Mouse (Mus musculus) layer of hippocampus, adult 8-10 months (tissue): ENCODE results near the gene Usp36. TPM values are rescaled to one million over a fixed set of nuclear protein-coding genes. Genes with fewer than 3 reads are reported as not detected.

Source experiments
- DNase-seq, 2 experiments: peaks; one replicate each; pipeline ENCODE4 v3.0.0; 2022; ENCODE audit warnings: low spot score in 2 of 2
- total RNA-seq, 4 experiments: library from RNA; stranded (reverse); gene quantifications; 2 replicates each; pipeline ENCODE4 v1.2.4; 2022

Usp36 gene
- total RNA-seq, 4 experiments from 2014 or later, result 28.7 to 33.8 (median 30.8) TPM

DNA sequence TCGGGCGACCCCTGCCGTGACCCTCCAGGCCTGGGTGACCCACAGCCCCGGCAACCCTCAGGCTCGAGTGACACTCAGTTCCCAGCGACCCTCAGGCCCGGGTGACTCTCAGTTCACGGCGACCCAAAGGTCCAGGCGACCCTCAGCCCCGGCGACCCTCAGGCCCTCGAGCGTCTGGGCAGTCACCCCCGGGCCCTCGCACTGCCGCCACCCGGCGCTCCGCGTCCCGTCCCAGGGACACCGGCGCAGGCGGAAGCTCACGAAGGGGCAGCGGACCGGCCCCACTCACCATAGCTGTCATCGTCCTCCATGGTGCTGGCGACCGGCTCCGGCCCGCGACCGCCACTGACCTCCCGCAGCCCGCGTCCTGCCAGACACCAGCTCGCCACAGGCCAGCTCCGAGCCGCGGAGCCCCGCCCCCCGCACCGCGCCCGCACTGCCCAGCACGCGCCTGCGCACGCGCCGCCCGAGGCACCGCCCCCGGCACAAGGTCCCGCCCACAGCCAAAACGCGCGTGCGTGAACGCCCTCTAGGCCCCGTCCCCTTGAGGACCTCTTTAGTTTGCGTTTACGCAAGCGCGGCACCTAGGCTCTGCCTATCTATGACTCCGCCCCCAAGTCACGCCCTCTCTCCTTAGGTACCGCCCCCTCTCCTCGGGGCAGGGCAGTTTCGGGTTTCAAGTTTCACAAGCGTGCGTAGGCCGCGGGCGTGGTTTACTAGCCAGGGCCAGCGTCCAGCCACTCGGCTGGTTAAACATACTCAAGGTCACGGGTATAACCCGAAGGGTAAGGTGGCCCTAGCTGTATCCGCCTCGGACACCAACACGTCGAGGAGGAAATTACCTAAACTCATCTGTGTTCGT is 41.7 kb downstream of the Usp36 start, which contains the start of gene Cyth1:
TSS of gene Cyth1 (minus strand) at position 443 of the 862 bp plus-strand sequence.
- peak; percentile 97 to 99 for DNase-seq

DNA sequence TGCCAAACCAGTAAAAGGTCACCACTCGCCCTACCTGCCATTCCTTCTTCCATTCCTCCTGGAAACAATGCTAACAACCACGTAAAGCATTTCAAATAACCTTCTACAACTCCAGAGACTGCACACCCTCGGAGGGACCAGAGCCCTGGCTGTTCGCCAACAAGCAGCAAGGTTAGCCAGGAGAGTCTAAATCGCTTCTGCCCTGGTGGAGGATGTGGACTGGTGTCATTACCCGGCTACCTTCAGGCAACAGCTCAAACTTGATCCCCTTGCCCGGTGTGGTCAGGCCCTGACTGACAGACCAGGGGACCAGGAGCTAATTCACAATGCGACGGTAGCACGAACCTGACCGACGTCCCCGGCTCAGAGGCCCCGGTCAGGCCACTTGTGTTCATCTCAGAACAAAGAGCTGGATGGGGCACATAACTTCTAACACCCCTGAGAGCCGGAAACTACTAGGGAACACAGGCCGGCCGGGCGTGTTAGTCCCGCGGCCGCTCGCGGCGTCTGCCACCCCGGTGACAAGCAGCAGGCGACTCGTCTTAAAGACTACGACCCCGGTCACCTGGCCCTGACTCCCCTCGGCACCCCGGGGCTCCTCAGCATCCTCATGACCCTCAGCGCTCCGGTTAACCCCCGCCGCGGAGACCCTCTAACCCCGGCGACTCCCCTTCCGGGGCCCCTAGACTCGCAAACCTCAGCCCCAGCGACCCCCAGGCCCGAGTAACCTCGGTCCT is 42.5 kb downstream of the Usp36 start:
- peak in 1 of 2 experiments; percentile 48 for DNase-seq

DNA sequence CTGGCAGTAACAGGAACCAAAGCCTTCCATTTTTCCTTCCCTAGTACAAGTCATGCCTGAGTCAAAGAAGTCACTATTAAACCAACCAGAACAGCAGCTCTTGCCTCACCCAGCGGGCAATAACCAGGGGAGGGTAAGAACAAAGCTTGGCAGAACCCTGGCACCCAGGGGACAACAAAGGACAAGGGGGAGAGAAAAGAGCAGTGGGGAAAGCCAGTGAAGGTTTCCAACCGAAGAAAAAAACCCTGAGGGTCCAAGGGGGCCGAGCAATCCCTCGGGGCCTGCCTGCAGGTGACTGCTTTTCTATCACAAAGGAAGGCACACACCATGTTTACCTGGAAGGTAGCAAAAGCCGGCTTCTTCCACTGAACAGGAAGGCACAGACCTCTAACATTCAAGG is 43.3 kb downstream of the Usp36 start:
- DNase-seq, result no peak

GRCm38 (mm10) chr11:118245130-118245529 is 44.9 kb downstream of the Usp36 start:
- no peak for DNase-seq

DNA sequence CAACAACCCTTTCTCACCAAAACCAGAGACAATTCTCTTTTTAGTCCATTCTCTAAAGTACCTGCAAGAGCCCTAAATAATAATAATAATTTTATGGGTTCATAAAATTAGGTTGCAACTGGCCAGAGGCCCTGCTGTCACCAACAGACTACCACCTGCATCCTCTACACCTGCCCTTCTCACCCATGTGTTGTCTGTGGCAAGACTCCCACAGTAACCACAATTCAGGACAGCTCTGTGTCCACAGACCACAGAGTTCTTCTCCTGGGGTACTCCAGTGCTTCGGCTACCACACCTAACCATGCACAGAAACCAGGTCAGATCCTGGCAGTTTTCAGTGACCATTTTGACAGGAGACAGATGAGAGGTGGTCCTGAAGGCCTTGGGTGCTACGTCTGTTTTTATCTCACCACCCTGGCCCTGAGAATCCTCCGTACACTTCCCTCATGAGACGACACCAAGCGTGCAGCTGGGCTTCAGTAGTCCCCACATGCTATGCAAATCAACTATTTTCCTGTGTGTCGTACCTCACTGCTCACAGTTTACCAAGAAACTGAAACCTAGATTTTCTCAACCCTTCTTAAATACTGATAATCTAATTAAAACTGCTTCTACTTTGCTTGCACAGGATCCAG is 46.3 kb downstream of the Usp36 start:
- no peak for DNase-seq

DNA sequence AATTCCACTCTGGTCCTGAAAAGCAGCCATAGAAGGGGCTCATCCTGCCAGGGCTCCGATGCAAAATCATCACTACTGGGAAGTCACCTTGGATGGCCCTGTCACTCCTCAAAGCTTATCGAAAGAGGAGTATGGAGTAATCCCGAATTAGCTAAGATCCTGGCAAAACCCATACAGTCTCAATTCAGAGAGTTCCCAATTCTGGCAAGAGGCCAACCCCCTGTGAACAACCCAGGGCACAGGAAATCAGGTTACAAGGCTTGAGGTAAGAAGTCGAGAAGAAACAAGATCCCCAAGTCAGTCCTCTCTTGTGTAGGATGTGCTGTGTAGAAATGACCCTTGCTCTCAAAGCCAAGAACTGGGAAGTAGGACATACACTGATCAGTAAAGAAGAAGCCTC is 47.5 kb downstream of the Usp36 start:
- no peak for DNase-seq

DNA sequence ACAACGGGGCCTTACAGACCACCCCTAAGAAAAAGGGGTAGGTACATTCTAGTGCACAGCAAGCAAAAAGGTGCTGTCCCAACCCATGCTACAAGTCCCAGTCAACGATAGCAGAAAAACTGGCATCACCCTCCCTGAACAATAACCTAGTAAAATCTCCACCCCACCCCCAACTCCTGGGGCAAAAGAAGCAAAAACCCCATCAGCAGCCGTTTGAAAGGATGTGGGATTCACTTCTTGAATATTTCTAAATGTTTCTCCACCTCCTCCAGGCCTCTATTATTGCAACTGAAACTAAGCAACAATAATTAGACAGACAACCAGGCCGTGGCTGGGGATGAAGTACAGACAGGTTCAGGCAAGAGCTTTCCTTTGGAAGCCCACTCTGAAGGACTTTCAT is 49.7 kb downstream of the Usp36 start:
- no peak for DNase-seq

DNA sequence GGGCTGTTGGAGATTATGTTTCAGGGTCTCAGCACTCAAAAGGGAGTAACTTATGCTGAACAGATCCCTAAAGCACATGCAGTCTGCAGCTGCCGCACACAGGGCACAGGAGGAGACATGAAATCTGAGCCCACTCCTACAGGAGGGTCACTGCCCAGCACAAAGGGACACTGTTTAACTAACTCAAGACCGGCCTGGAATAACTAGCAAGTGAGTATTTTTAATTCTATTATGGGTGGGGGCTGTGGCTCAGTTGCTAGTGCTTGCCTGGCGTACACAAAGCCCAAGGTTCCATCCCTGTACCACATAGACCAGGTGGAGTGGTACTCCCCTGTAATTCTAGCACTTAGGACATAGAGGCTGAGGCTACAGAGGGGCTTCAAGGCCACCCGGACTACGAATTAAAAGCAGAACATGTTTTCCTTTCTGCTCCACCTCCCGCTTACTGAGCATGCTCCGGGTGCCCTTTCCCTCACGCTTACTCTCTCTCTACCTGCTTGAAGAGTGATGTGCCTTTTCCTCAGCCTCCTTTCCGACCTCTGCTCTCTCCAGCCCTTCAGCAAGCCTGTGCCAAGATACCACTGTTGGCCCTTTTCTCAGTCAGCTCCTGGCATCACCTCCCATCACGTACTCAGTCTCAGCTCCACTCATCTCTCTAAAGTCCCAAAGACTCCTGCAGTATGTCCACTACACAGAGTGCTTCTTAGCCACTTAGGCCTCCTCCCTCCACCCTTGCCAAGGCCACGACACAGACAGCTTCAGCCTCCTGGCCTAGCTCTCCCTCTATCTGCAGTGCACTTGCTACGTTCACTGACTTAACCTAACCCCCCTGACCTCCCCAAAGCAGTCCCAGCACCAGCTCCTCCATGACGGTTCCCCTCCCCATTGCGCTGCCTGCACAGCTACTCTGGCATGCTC is 50.5 kb downstream of the Usp36 start:
- DNase-seq, result no peak

DNA sequence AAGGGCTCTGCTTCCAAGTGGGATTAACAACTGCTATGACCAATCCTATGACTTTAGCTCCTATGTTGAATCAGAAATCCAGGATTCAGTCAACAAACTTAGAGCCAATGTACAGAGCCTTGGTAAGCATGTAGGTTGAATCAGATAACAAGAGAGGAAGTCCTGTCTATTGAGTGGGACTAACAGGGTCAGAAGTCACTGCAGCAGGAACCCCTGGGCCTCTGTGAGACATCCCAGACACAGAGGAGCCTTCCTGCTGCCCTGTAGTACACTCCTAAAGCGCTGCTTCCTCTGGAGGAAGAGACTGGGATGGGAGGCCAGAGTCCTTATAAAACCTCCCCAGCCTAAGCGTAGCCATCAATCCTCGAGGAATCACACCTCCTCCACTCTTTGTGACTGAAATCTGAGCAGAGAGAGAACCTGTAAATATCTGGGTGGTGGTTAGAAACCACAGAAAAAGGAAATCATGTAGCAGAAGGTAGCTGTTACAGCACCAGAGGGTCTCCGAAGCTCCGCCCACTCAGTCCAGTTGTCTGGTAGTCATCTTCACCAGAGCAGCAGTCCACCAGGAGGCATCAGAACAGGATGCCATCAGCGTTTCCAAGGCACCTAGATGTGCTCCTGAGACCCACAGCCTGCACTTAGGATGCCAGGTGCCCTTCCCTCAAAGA is 53.4 kb downstream of the Usp36 start:
- no peak for DNase-seq

DNA sequence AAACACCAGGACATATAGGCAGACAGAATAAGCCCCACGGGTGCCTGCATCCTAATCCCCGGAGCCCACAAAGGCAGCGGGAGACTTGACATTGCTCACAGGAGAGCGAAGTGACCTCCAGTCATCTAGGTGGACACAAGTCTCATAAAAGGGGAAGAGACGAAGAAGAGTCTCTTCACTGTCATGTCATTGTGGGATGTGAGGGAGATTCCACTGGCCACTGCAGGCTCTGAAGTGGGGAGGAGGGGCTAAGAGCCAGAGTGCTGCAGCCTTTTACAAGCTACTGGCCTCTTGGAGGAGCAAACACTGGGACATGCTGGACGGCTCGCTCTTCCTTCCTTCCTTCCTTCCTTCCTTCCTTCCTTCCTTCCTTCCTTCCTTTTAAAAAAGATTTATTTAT is 55.1 kb downstream of the Usp36 start:
- DNase-seq, result no peak

DNA sequence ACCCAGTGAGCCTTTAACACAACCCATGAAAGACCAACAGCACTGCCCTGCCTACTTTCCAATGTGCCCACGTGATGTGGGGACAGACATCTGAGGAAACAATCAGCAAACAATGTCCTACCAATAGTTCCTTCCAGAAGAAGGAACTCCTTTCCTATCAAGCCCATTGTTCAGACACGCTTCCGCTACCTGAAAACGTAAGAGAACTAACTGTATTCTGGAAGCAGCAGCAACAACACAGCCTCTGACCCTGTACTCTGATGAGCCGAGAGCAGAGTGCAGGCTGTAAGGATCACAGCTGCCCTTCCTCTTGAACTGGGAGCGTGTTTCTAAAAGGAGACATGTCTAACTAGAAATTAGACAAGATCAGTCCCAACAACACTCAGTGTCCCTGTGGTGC is 55.5 kb downstream of the Usp36 start:
- no peak for DNase-seq

GRCm38 (mm10) chr11:118233924-118234323 is 56.1 kb downstream of the Usp36 start:
- DNase-seq, result no peak

DNA sequence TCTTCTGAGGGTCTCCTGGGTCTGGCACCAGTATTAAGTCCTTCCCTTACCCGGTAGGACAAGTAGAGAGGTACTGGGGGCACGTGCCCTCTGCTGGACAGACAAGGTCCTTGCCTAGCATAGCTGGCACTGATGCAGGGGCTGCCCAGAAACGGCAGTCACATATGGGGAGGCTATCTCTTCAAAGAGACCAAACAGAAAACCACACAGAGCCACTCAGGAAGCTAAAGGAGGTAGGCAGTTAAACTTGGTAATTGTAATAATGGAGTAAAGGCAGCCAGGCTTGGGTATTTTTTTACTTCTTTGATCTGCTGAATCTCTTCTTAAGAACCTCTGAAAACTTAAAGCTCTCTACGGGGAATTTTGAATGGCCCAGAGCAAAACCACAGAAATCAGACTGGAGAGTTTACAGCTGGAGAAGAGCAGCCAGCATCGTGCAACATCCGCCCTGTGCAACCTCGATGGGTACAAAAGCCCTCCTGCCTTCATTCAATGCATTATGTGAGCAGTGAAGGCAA is 57.7 kb downstream of the Usp36 start:
- DNase-seq, result no peak

DNA sequence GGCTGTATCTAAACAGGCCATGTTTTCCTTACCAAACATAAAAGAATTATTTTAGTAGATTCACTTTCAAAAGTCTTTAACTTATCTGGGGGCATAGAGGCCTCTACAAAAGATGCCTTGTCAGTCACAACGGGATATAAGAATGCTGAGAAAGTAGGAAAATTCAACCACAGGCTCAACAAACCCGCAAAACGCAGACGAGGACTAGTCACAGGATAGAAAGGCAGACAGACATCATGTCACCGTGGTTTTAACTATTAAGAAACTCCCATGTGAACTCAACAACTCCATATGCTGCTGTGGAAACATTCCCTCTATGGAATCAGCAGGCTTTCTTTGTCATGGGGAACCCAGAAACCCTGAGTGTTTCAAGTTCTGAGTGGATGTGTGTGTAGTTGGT is 60.1 kb downstream of the Usp36 start:
- DNase-seq, result no peak

DNA sequence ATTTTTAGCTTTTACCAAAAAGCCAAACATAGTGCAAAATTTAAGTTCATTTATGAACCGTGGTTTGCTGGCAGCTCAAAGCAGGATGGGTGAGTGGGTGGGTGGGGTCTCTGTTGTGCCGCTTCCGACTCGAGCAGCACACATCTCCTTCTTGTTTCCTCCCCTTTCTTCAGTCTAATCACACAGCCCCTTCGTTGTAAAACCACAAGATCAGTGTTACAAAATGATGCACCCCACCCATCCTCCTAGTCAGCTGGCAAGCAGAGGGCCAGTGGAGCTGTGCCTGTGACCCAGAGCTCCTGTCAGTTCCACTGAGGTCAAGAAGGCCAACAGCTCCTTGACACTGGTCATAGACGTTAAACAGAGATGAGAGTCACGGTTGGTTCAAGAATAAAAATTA is 62.4 kb downstream of the Usp36 start:
- no peak for DNase-seq

DNA sequence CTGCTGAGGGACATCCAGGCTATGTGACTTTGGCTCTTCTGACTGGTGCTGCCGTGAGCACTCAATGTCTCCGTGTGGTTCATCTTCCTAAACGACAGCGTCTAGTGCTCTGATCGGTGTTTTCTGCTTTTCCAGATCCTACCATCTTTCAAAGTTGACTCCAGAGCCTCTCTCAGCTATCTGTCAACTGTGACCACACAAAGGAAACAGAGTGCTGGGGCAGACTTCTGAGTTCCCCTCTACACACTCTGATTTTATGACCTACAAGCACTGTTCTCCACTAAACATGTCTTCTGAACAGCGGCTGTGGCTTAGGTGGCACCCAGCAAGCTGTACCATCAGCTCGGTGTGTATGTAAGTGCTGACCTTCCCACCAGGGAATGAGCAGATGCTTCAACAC is 63.2 kb downstream of the Usp36 start:
- no peak for DNase-seq

DNA sequence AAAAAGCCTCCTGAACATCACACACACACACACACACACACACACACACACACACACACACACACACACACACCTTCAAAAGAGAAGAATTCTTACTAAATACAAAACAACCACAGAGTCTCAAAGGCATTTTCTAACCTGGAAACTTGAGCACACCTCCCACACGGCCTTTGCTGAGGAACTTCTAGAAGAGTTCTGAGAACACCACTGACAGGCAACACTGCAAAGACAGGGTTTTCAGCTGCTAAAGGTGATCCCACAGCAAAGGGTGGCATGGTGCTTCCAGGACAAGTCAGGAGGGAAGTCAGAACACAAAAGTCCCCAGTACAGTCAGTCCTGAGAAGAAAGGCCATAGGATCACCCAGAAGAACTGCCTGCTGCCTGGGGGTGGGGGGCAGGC is 64.2 kb downstream of the Usp36 start:
- no peak for DNase-seq

DNA sequence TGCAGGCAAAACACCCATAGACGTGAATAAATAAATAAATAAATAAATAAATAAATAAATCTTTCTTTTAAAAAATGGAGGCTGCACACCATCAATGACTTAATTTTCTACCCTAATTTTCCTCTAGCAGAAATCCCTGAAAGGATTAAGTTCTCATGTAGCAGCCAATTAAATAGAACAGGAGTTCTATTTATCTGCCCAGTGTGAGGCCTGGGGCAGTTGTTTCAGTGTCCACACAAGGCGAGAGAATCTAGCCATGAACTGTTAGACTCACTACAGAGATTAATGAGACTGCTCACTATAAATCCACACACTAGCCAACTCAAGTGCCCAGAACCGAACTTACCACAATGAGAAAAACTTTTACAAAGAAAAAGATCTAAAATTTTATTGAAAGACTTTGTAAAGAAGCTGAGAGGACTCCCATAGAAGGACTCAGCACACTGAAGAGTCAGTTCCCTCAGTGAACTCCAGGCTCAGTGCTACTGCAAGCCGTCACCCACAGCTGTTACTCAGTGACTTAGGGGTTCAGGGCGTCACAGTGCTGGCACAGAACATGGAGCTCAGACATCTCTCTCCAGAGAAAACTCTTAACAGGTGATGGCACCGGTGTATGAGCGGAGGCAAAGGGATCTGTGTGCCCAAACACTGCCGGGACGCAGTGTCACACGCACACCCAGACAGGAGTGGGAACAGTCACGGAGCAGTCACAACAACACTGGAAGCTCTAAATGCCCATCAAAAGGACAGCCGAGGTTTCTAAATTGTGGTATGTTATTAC is 64.8 kb downstream of the Usp36 start:
- no peak for DNase-seq

- DNase-seq, result no peak
These were observed 66.5 kb downstream of the Usp36 start for GRCm38 (mm10) chr11:118223416-118224067.
